Mouse (Mus musculus) limb, embryonic 15.5 days (tissue): Measurements from ENCODE around the gene Col26a1. TPM values are rescaled to one million over a fixed set of nuclear protein-coding genes. Genes with fewer than 3 reads are reported as not detected.

ENCODE experiments used
- ATAC-seq: fragments of 200-750 bp; cut with Nextera tagmentation; 2 replicates; pipeline ENCODE4 v1.8.0; 2017; ENCODE audit warnings: low read depth, moderate TSS enrichment; ENCODE audit not compliant: insufficient number of reproducible peaks, low FRiP score, low TSS enrichment
- H3K27ac ChIP-seq: fragments of 300-500 bp; sonication (generic); 2 replicates; pipeline ENCODE4 v1.5.1; 2015; ENCODE audit warnings: moderate library complexity, mild to moderate bottlenecking, inconsistent platforms
- H3K27me3 ChIP-seq: fragments of 300-500 bp; sonication (generic); 2 replicates; pipeline ENCODE4 v1.6.1; 2015; ENCODE audit warnings: inconsistent platforms
- H3K36me3 ChIP-seq: fragments of 300-500 bp; sonication (generic); 2 replicates; pipeline ENCODE4 v1.6.1; 2015; ENCODE audit warnings: inconsistent platforms
- H3K4me1 ChIP-seq: fragments of 300-500 bp; sonication (generic); 2 replicates; pipeline ENCODE4 v1.6.1; 2015; ENCODE audit warnings: inconsistent platforms
- H3K4me2 ChIP-seq: fragments of 300-500 bp; sonication (generic); 2 replicates; pipeline ENCODE4 v1.6.1; 2015; ENCODE audit warnings: mild to moderate bottlenecking, inconsistent platforms
- H3K4me3 ChIP-seq: fragments of 300-500 bp; sonication (generic); 2 replicates; pipeline ENCODE4 v1.5.1; 2015; ENCODE audit warnings: mild to moderate bottlenecking, inconsistent platforms
- H3K9ac ChIP-seq: fragments of 300-500 bp; sonication (generic); 2 replicates; pipeline ENCODE4 v1.6.1; 2015; ENCODE audit warnings: inconsistent platforms
- H3K9me3 ChIP-seq: fragments of 300-500 bp; sonication (generic); 2 replicates; pipeline ENCODE4 v1.6.1; 2016; ENCODE audit warnings: inconsistent platforms
- WGBS: fragments of 180-500 bp; shearing (Covaris S2); methylation state at CpG from one replicate; pipeline ENCODE4 v1.1.7; 2015; 5-methylcytosine and 5-hydroxymethylcytosine counted together
- polyA plus RNA-seq: library from polyadenylated mRNA; unstranded; fragments of >200 nt; fragmentation: Nextera tagmentation; extraction: Ambion mirVana; gene quantifications from 2 replicates; pipeline ENCODE4 v1.2.1, GENCODE M21; 2015

Gene Col26a1
- polyA plus RNA-seq, 1 experiment from 2014 or later, result 115 TPM

DNA sequence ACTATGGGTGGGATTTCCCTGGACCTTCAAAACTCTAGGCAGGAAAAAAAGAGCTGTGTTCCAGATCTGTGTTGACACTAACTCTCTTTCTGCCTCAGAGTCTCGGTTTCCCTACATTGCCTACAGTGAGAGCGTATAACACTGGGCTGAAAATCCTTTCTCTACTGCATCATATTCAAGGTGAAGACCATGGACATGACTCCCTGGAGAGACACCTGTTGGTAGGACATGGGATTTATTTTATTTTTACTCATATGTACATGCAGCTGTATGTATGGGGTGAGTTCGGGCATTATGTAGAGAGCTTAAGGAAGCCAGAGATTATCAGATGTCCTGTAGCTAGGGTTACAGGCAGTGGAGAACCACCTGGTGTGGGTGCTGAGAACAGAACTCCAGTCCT, 50.0 kb downstream of the Col26a1 start:
- no peak for ATAC-seq
- H3K9me3 ChIP-seq, result no peaks in the 10 kb centered on the region
- 87% methylated on average over 3 of the region's 3 CpGs for WGBS
- no peaks in the 10 kb centered on the region for H3K4me1 ChIP-seq
- H3K4me2 ChIP-seq, result no peak overlapping the region
- no peaks in the 10 kb centered on the region for H3K27me3 ChIP-seq
- H3K9ac ChIP-seq, result no peak overlapping the region
- H3K4me3 ChIP-seq, result no peak overlapping the region
- H3K36me3 ChIP-seq, result peaks cover 38% of the 10 kb centered on the region
- no peak overlapping the region for H3K27ac ChIP-seq

DNA sequence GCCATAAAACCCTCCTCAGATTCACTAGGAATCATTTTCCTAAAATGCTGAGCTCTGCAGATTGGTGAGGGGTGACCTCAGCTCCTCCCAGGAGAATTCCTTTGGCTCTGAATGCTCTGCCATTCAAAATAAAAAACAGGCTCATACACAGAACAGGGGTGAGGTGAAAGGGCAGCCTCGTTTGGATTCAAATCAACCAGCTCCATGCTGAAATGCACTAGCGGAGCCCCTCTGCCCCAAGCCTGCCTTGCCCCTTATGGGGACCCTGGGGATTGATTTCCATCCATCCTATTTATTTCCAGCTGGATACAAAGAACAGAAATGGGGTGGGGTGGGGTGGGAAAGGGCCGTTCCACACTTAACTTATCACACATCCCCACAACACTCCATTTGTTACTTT, 52.9 kb downstream of the Col26a1 start:
- H3K27me3 ChIP-seq, result no peaks in the 10 kb centered on the region
- no peaks in the 10 kb centered on the region for H3K4me1 ChIP-seq
- 68% methylated on average over 3 of the region's 3 CpGs for WGBS
- no peak overlapping the region for H3K27ac ChIP-seq
- no peak overlapping the region for H3K4me3 ChIP-seq
- no peak for ATAC-seq
- peaks cover 39% of the 10 kb centered on the region for H3K36me3 ChIP-seq
- no peaks in the 10 kb centered on the region for H3K9me3 ChIP-seq
- no peak overlapping the region for H3K9ac ChIP-seq
- H3K4me2 ChIP-seq, result no peak overlapping the region

DNA sequence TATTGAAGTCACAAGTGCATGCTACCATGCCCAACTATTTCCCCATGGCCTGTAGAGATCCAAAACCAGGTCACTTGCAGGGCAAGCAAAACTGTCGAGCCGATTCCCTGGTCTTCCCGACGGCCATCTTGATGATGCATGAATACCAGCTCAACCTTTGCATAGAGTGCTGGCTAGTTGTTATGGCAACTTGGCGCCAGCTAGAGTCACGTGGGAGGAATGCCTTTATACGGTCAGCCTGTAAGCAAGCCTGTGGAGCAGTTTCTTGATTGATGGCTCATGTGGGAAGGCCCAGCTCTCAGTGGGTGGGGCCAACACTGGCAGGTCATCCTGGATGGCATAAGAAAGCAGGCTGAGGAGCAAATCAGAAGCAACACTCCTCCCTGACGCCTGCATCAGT, 61.0 kb downstream of the Col26a1 start:
- H3K36me3 ChIP-seq, result 0 out of 2 replicates have a peak, but pooled peaks cover 10% of the 10 kb centered on the region
- no peak for ATAC-seq
- 88% methylated on average over 8 of the region's 8 CpGs for WGBS
- no peak overlapping the region for H3K9ac ChIP-seq
- H3K4me1 ChIP-seq, result peaks cover 17% of the 10 kb centered on the region
- no peak overlapping the region for H3K4me2 ChIP-seq
- H3K27me3 ChIP-seq, result no peaks in the 10 kb centered on the region
- no peaks in the 10 kb centered on the region for H3K9me3 ChIP-seq
- H3K4me3 ChIP-seq, result no peak overlapping the region
- H3K27ac ChIP-seq, result no peak overlapping the region

DNA sequence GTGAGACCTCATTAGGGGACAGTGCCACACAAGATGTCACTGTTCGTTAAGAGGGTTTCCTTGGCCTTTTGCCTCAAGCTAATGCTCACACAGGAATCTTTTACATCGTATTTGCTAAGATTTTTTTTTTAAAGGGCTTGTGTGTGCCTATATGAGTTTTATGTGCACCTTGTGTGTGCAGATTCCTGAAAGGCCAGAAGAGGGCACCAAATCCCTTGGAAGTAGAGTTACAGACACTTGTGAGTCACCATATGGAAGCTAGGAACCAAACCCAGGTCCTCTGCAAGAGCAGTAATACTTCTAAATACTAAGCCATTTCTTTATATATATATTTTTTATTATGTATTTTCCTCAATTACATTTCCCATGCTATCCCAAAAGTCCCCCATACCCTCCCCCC, 62.1 kb downstream of the Col26a1 start:
- no peak overlapping the region for H3K9ac ChIP-seq
- peaks cover 17% of the 10 kb centered on the region for H3K4me1 ChIP-seq
- H3K4me2 ChIP-seq, result no peak overlapping the region
- H3K4me3 ChIP-seq, result no peak overlapping the region
- peak overlapping the region; percentile 82; the same call in 1 of the 2 replicates for H3K27ac ChIP-seq
- H3K9me3 ChIP-seq, result no peaks in the 10 kb centered on the region
- H3K36me3 ChIP-seq, result 0 out of 2 replicates have a peak, but pooled peaks cover 10% of the 10 kb centered on the region
- 68% methylated on average over 2 of the region's 2 CpGs for WGBS
- no peaks in the 10 kb centered on the region for H3K27me3 ChIP-seq
- ATAC-seq, result no peak

DNA sequence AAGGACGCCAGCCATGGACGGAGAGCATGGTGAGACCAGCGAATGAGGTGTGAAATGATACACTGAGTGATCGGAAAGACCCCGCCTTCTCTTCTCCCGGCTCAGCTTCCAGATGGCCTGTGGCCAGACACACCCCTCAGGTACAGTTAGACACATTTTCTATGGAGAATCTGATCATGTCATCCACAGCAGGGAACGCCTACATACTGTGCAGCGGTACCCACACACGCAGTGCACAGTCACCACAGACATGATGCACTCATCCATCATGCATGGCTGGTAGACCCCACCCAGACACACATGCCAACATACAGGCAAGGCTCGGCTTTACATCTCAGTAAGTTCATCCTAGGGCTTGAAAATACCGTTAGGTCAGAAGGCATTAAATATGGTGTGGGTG, 63.3 kb downstream of the Col26a1 start:
- 49% methylated on average over 11 of the region's 11 CpGs for WGBS
- peaks cover 13% of the 10 kb centered on the region; the same call in 1 of the 2 replicates for H3K36me3 ChIP-seq
- no peaks in the 10 kb centered on the region for H3K9me3 ChIP-seq
- H3K4me1 ChIP-seq, result peaks cover 17% of the 10 kb centered on the region
- H3K27ac ChIP-seq, result peak overlapping the region; percentile 82
- 0 out of 2 replicates have a peak overlapping the region, but pooled peaks have one; percentile 6 for H3K4me2 ChIP-seq
- H3K27me3 ChIP-seq, result no peaks in the 10 kb centered on the region
- H3K9ac ChIP-seq, result no peak overlapping the region
- ATAC-seq, result peak; percentile 75
- no peak overlapping the region for H3K4me3 ChIP-seq

DNA sequence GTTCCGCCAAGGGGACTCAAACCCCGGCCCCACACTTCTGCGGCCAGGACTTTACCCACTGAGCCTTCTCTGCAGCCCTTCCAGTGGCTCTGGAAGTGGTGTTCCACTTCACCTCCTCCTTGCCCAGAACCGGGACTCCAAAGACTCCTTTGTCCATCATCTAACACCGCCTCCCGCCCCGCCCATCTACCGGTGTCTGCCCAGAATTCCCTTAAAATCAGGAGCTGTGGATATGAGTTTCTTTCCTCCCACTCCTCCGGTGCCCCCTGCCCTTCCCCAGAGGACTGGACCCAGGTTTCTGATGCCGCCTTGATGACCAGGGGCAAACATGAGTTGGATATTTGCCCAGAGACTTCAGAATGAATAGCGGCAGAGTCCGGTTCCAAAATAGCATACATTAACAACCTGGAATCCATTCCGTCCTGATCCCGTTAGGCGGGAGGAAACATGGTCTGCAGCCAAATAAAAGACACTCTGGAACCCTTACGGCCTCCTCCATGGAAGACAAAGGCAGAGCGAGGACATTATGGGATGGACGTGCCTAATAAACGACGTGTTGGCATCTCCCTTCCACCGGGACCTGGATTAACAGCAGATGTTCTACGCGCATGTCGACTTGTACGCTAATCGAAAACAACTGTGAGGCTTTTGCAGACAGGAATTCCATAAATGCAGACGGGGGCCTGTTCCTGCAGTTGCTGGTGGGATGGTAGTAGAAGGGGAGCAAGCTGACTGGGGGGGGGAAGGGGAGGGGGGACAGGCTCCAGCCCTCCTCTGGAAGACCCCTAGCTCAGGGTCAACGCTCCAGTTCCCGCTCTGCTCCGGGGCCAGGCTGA, 72.3 kb downstream of the Col26a1 start:
- 20% methylated on average over 30 of the region's 30 CpGs for WGBS
- peak overlapping the region; percentile 88 for H3K27ac ChIP-seq
- peak overlapping the region; percentile 46 for H3K4me2 ChIP-seq
- ATAC-seq, result peak; percentile 83
- H3K9ac ChIP-seq, result no peak overlapping the region
- H3K9me3 ChIP-seq, result no peaks in the 10 kb centered on the region
- no peaks in the 10 kb centered on the region for H3K27me3 ChIP-seq
- peak overlapping the region; percentile 23 for H3K4me3 ChIP-seq
- H3K36me3 ChIP-seq, result peaks cover 3% of the 10 kb centered on the region; the same call in 1 of the 2 replicates
- H3K4me1 ChIP-seq, result peaks cover 29% of the 10 kb centered on the region

DNA sequence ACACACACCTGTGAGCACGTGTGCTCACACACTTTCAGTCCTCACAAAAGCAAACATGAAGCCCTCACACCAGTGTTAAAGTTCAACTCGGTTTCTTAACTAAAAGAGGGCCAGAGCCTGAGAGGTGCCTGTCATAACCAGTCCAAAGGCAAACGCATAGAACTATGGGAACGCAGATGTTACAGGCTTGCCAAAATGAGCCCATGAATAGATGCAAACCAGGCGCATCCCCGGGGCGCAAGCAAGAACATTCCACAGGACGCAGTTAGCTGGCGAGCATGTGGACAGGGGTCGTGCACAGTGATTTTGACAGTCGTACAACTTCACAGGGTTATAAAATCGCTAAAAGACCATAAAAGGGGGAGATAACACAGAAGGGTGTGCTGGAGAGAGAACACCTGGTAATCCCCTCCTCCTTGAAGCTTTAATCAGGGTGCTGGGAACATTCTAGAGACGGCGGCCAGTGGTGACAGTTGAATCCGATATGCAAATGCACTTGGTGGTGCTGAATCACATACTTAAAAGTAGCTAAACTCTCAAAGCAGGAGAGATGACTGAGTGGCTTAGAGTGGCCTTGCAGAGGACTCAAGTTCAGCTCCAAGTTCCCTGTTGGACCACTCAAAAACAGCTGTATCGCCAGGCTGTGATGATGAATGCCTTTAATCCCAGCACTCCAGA, 76.5 kb downstream of the Col26a1 start:
- Histone ChIP-seq H3K4me3 (no peak overlapping the region), H3K36me3 (no peaks in the 10 kb centered on the region), H3K4me2 (no peak overlapping the region), H3K9me3 (no peaks in the 10 kb centered on the region), H3K27me3 (no peaks in the 10 kb centered on the region), H3K4me1 (peaks cover 67% of the 10 kb centered on the region), H3K9ac (no peak overlapping the region), H3K27ac (peak overlapping the region; percentile 34; the same call in 1 of the 2 replicates)
- ATAC-seq, result no peak
- 23% methylated on average over 16 of the region's 16 CpGs for WGBS

DNA sequence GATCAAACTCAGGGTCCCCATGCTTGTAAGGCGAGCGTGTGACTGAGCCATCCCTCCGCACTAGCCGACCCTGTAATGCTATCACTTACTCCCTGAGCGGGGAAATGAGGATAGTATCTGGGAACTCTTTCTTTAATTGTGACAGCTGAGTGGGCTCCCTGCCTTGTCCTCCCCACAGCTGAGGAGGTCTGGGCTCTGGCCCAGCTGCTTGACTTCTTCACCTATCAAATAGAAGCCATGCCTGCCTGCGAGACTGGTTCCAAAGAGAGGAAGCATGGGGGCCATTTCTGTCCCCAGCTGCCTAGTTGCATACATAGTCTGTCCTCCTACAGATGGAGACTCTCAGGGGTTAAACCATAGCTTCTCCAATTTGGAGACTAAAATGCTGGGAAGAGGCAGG, 78.0 kb downstream of the Col26a1 start:
- H3K27me3 ChIP-seq, result no peaks in the 10 kb centered on the region
- H3K4me3 ChIP-seq, result no peak overlapping the region
- no peak overlapping the region for H3K4me2 ChIP-seq
- H3K9ac ChIP-seq, result no peak overlapping the region
- H3K27ac ChIP-seq, result peak overlapping the region; percentile 38
- H3K36me3 ChIP-seq, result no peaks in the 10 kb centered on the region
- peaks cover 60% of the 10 kb centered on the region for H3K4me1 ChIP-seq
- H3K9me3 ChIP-seq, result no peaks in the 10 kb centered on the region
- ATAC-seq, result no peak
- WGBS, result 61% methylated on average over 6 of the region's 6 CpGs

DNA sequence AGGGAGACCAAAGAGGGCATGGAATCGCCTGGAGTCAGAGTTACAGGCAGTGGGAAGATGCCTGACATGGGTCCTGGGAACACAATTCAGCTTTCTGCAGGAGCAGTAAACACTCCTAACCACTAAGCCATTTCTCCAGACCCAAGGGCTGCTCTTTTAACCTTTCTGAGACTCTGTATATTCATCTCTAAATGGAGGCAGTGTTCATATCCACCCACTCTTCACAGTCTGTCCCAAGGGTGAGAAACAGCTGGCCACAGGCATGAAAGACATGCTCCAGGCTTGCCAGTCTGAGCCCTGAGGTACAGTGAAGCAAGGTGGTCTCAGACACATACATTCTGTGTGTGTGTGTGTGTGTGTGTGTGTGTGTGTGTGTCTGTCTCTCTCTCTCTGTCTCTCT, 78.8 kb downstream of the Col26a1 start:
- Histone ChIP-seq H3K4me2 (no peak overlapping the region), H3K4me1 (peaks cover 63% of the 10 kb centered on the region), H3K4me3 (no peak overlapping the region), H3K27me3 (no peaks in the 10 kb centered on the region), H3K9me3 (no peaks in the 10 kb centered on the region), H3K36me3 (no peaks in the 10 kb centered on the region), H3K27ac (0 out of 2 replicates have a peak overlapping the region, but pooled peaks have one; percentile 38), H3K9ac (no peak overlapping the region)
- 39% methylated on average over 1 of the region's 1 CpGs for WGBS
- ATAC-seq, result no peak

DNA sequence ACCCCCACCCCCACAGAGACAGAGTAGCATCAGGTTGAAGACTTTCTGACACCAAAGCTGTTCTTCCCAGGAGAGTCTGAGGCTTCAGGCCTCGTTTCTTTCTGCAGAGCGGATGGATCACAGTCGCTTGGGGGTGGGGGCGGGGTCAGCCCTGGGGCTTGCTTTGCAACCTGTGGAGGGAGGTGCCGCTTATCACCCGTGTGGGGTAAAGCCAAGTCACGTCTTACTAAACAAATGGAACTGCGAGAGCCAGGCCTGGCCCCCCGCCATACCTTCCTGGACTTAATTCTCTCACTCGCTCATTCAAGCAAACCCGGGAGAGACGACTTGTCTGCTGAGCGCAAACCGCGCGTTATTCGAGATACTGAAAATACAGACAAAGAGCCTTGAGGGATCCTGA, 80.3 kb downstream of the Col26a1 start:
- Histone ChIP-seq H3K9me3 (no peaks in the 10 kb centered on the region), H3K9ac (no peak overlapping the region), H3K4me2 (peak overlapping the region; percentile 27), H3K27me3 (no peaks in the 10 kb centered on the region), H3K36me3 (no peaks in the 10 kb centered on the region), H3K4me3 (no peak overlapping the region), H3K27ac (peak overlapping the region; percentile 75), H3K4me1 (peaks cover 69% of the 10 kb centered on the region)
- whole genome bisulfite sequencing, result 8% methylated on average over 17 of the region's 17 CpGs
- ATAC-seq, result 0 out of 2 replicates have a peak, but pooled peaks have one; percentile 36

DNA sequence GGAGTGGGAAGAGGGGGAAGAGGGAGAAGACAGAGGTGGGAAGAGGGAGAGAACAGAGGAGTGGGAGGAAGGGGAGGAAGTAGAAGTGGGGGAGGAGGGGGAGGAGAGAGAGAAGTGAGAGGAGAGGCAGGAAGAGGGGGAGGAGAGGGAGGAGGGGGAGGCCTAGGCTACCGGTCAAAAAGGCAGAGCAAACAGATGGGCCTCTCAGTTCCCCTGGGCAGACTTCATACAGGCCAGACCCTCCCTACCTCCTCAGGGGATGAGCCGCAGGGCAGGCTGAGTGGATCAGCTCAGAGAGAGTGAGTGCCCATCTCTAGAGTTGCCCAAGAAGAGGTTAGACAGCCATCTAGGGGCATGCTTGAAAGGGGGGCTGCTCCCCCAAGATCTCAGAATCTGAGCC, 86.1 kb downstream of the Col26a1 start:
- 24% methylated on average over 2 of the region's 2 CpGs for WGBS
- Histone ChIP-seq H3K9me3 (no peaks in the 10 kb centered on the region), H3K27me3 (no peaks in the 10 kb centered on the region), H3K4me2 (no peak overlapping the region), H3K36me3 (no peaks in the 10 kb centered on the region), H3K27ac (no peak overlapping the region), H3K9ac (no peak overlapping the region), H3K4me1 (peaks cover 41% of the 10 kb centered on the region), H3K4me3 (no peak overlapping the region)
- no peak; the same call in 1 of the 2 replicates for ATAC-seq

DNA sequence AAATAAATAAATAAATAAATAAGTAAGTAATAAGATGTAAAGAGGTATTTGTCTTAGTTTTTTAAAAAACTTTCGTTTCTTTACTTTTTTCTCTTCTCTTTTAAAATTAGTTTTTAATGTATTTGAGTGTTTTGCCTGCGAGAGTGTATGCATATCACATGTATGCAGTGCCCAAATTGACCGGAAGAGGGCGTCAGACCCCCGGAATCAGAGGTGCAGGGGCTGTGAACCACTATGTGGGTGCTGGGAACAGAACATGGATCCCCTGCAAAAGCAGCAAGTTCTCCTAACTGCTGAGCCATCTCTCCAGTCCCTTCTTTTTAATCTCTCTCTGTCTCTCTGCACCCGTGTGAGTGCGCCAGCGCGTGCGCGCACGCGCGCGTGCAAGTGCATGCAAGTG, 89.2 kb downstream of the Col26a1 start:
- H3K36me3 ChIP-seq, result no peaks in the 10 kb centered on the region
- H3K4me1 ChIP-seq, result peaks cover 31% of the 10 kb centered on the region
- H3K27me3 ChIP-seq, result no peaks in the 10 kb centered on the region
- H3K27ac ChIP-seq, result no peak overlapping the region
- no peak overlapping the region for H3K4me2 ChIP-seq
- ATAC-seq, result no peak
- no peak overlapping the region for H3K4me3 ChIP-seq
- 92% methylated on average over 15 of the region's 15 CpGs for WGBS
- H3K9me3 ChIP-seq, result no peaks in the 10 kb centered on the region
- no peak overlapping the region for H3K9ac ChIP-seq
